Mouse (Mus musculus) cerebellum, postnatal 25 days (tissue): Measurements from ENCODE around the gene Scgb2b12.
"Not testable (repeated sequence)": the region's sequence is repeated elsewhere in the genome, so short reads cannot be mapped to it uniquely, and the experiment has no call there.

ENCODE experiments used
- DNase-seq, 2 experiments: peaks; one replicate each; pipeline ENCODE4 v3.0.0; 2021; ENCODE audit warnings: mixed read lengths in 2 of 2

Gene Scgb2b12

GRCm38 (mm10) chr7:32327145-32327544, at the start of gene Scgb2b12:
Gene Scgb2b12 (minus strand): TSS chr7:32327245.
- DNase-seq, result not testable (repeated sequence)

DNA sequence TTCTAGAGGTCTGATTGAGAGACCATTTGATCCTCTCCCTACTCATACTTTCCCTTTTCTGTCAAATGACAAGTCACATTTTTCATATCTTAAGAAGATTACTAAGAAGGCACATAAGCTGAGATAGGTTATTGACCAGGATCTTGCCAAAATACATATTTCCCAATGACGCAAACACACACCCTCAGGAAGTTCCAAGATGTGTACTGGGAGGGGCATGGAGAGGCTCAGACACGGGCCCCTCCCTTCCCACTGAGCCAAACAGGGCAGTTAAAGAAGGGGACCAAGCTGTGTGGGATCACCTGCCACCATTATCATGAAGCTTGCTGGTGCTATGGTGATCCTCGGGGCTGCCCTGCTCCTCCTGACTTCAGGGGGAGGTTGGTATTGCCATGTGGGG, 6.8 kb upstream of the Scgb2b12 start, which contains the start of gene Scgb1b12:
Gene Scgb1b12 (plus strand): TSS at position 301 of the 400 bp plus-strand sequence.
- DNase-seq, result not testable (repeated sequence)
